Mouse (Mus musculus) C2C12 (cell line): ENCODE data around the gene Cope.

Experiments
- CTCF ChIP-seq: IDR thresholded peaks from one replicate; pipeline ENCODE4 v1.5.1; 2011; ENCODE audit not compliant: control insufficient read depth, insufficient read depth, insufficient read length
- MAX ChIP-seq: IDR thresholded peaks from one replicate; pipeline ENCODE4 v1.6.1; 2011; ENCODE audit warnings: mild to moderate bottlenecking, control low read depth
- USF1 ChIP-seq: IDR thresholded peaks from one replicate; pipeline ENCODE4 v1.6.1; 2011; ENCODE audit warnings: low read depth, mild to moderate bottlenecking, control low read depth, moderate library complexity

DNA sequence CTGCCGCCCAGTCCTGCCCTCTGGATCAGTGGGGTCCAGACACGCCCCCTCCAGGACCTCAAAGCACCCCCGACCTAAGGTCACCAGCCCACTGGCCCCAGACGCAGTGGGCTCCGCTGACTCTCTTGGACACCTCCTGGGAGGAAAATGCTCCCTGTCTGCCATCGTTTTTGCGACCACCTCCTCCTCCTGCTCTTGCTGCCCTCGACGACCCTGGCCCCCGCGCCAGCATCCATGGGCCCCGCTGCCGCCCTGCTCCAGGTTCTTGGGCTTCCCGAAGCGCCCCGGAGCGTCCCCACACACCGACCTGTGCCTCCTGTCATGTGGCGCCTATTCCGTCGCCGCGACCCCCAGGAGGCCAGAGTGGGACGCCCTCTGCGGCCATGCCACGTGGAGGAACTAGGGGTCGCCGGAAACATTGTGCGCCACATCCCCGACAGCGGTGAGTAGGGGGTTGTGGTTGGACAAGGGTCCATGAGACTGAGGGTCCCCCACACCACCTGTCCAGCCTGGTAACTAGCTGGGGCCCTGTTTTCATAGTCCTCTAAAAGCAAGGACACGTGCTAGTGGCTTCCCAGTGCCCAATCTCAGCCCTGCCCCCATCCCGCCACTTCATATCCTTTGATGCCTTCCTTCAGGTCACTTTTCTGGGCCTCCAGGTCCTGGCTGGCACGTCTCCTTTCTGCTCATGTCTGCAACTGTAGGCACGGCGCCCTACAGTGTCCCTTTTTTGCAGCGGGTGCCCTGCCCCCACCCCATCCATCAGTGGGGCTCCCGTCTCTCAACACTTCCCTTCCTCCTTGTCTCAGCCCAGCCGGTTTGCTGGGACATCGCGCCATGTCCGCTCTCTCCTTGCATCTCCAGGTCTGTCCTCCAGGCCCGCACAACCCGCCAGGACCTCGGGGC lies 27.8 kb downstream of the Cope start:
- TF ChIP-seq USF1 (no peak), CTCF (no peak), MAX (no peak)
